Comparison of ENCODE assay signal across 23 mouse cellular contexts in genomic region chr4:32324111-32324510, GRCm38 (mm10).
DNase-seq lines count a peak whose midpoint lies in the region; ATAC-seq and TF ChIP-seq lines count a peak whose summit lies in the region.
"Had no signal": no experiment of that assay in that cellular context is flagged by ENCODE, and none has a peak within 500 bp of the region (broad histone marks: within the 10 kb centered on the region; RNA-seq: fewer than 3 reads in every experiment).

No protein-coding gene starts in this region.

- H3K9me3 ChIP-seq in kidney, embryonic 16.5 days (ENCODE audit: low read length) = peaks cover 4% of the 10 kb centered on the region
- no peaks in the 10 kb centered on the region for H3K9me3 ChIP-seq in liver, postnatal 0 days (ENCODE audit: low read length)
- H3K9me3 ChIP-seq in liver, embryonic 12.5 days (replicated peaks) = no peaks in the 10 kb centered on the region
- H3K9me3 ChIP-seq in limb, embryonic 10.5 days (replicated peaks) = no peaks in the 10 kb centered on the region
- H3K9me3 ChIP-seq: embryonic facial prominence, embryonic 15.5 days had no signal

- 0 out of 2 replicates have a peak, but pooled peaks have one; percentile 27 for ATAC-seq in kidney, embryonic 16.5 days (ENCODE audit: low FRiP score, low TSS enrichment)
- no peak for ATAC-seq in liver, postnatal 0 days
- ATAC-seq in liver, embryonic 12.5 days = no peak
- ATAC-seq: forebrain, embryonic 14.5 days; forebrain, embryonic 16.5 days had no signal

- peak; percentile 68 for DNase-seq in heart, adult 11 months
- DNase-seq in heart, postnatal 25 days (ENCODE audit: low spot score) = no peak
- no peak for DNase-seq in kidney, adult 9 months
- DNase-seq in liver, postnatal 0 days = peak; percentile 8
- DNase-seq in limb, embryonic 10.5 days (ENCODE audit: low spot score) = peak; percentile 24
- DNase-seq in gastrocnemius, postnatal 14 days = no peak
- DNase-seq: adrenal gland, adult 2 months; adrenal gland, postnatal 10 days; adrenal gland, postnatal 25 days; cerebellum, adult 11 months; cerebellum, adult 18-20 months; cerebellum, adult 8-10 months; cerebellum, adult 9-11 months; cerebellum, postnatal 14 days; cerebellum, postnatal 36 days; embryo, embryonic 11 days had no signal

- no peak for TF ChIP-seq EP300 in liver, postnatal 0 days (IDR thresholded peaks at IDR 0.05; ENCODE audit: low read depth)

- intact Hi-C loops in heart, postnatal 25 days (cut with DNase I) = no loop called here
- intact Hi-C loops in gastrocnemius, postnatal 14 days (cut with DNase I; ENCODE audit: low total_unique reads) = no loop called here

- no peaks in the 10 kb centered on the region for H3K4me1 ChIP-seq in kidney, embryonic 16.5 days (ENCODE audit: insufficient read depth, low read length)
- H3K4me1 ChIP-seq in liver, postnatal 0 days (ENCODE audit: insufficient read depth) = peaks cover 4% of the 10 kb centered on the region; the same call in 1 of the 2 replicates
- 0 out of 2 replicates have a peak, but pooled peaks cover 5% of the 10 kb centered on the region for H3K4me1 ChIP-seq in liver, embryonic 12.5 days
- peaks cover 26% of the 10 kb centered on the region for H3K4me1 ChIP-seq in limb, embryonic 10.5 days

- no peaks in the 10 kb centered on the region for H3K27me3 ChIP-seq in kidney, embryonic 16.5 days (ENCODE audit: insufficient read depth, low read length)
- no peaks in the 10 kb centered on the region for H3K27me3 ChIP-seq in liver, postnatal 0 days (ENCODE audit: insufficient read depth, low read length)
- H3K27me3 ChIP-seq in liver, embryonic 12.5 days (replicated peaks) = no peaks in the 10 kb centered on the region
- no peaks in the 10 kb centered on the region for H3K27me3 ChIP-seq in limb, embryonic 10.5 days (ENCODE audit: low read depth, poor library complexity, severe bottlenecking)
- H3K27me3 ChIP-seq: embryonic facial prominence, embryonic 13.5 days; embryonic facial prominence, embryonic 15.5 days had no signal

- 0 out of 2 replicates have a peak, but pooled peaks cover 3% of the 10 kb centered on the region for H3K36me3 ChIP-seq in kidney, embryonic 16.5 days (ENCODE audit: insufficient read depth, low read length)
- no peaks in the 10 kb centered on the region for H3K36me3 ChIP-seq in liver, postnatal 0 days (replicated peaks; ENCODE audit: insufficient read depth, low read length)
- no peaks in the 10 kb centered on the region for H3K36me3 ChIP-seq in liver, embryonic 12.5 days
- peaks cover 46% of the 10 kb centered on the region for H3K36me3 ChIP-seq in limb, embryonic 10.5 days
- H3K36me3 ChIP-seq: embryonic facial prominence, embryonic 13.5 days; embryonic facial prominence, embryonic 15.5 days had no signal

- no peak overlapping the region for H3K27ac ChIP-seq in kidney, embryonic 16.5 days (ENCODE audit: low read length)
- H3K27ac ChIP-seq in liver, postnatal 0 days (ENCODE audit: low read depth) = no peak overlapping the region
- H3K27ac ChIP-seq in liver, embryonic 12.5 days = no peak overlapping the region
- H3K27ac ChIP-seq in limb, embryonic 10.5 days = no peak overlapping the region
- H3K27ac ChIP-seq: embryonic facial prominence, embryonic 13.5 days; embryonic facial prominence, embryonic 15.5 days had no signal

- TF ChIP-seq CTCF in liver, postnatal 0 days (IDR thresholded peaks at IDR 0.05; ENCODE audit: low read depth) = no peak

- no peak overlapping the region for H3K4me3 ChIP-seq in kidney, embryonic 16.5 days (ENCODE audit: low read length)
- no peak overlapping the region for H3K4me3 ChIP-seq in liver, postnatal 0 days (ENCODE audit: low read depth, low read length)
- no peak overlapping the region for H3K4me3 ChIP-seq in liver, embryonic 12.5 days
- no peak overlapping the region for H3K4me3 ChIP-seq in limb, embryonic 10.5 days
- H3K4me3 ChIP-seq: embryonic facial prominence, embryonic 13.5 days; embryonic facial prominence, embryonic 15.5 days; erythroblast, embryonic 14.5 days had no signal

- H3K4me2 ChIP-seq in kidney, embryonic 16.5 days (replicated peaks; ENCODE audit: low read depth, low read length) = no peak overlapping the region
- no peak overlapping the region for H3K4me2 ChIP-seq in liver, postnatal 0 days (ENCODE audit: low read depth, low read length)
- H3K4me2 ChIP-seq in liver, embryonic 12.5 days = no peak overlapping the region
- H3K4me2 ChIP-seq: embryonic facial prominence, embryonic 13.5 days; embryonic facial prominence, embryonic 15.5 days had no signal

- WGBS in kidney, embryonic 16.5 days = 95% methylated on average over 6 of the region's 6 CpGs
- 86% methylated on average over 6 of the region's 6 CpGs for WGBS in liver, postnatal 0 days (ENCODE audit: insufficient replicate concordance)
- 79% methylated on average over 6 of the region's 6 CpGs for WGBS in liver, embryonic 12.5 days (ENCODE audit: insufficient replicate concordance)
- WGBS in limb, embryonic 10.5 days = 96% methylated on average over 6 of the region's 6 CpGs

- H3K9ac ChIP-seq in kidney, embryonic 16.5 days (replicated peaks; ENCODE audit: low read length) = no peak overlapping the region
- H3K9ac ChIP-seq in liver, postnatal 0 days (replicated peaks) = no peak overlapping the region
- H3K9ac ChIP-seq in liver, embryonic 12.5 days = no peak overlapping the region
- H3K9ac ChIP-seq: embryonic facial prominence, embryonic 13.5 days; embryonic facial prominence, embryonic 15.5 days had no signal

Comparison
In these comparisons a context has a peak if more than half of its experiments do, and no peak if none do; other contexts are left out.
1. DNase-seq: peak in heart, adult 11 months (single experiment), liver, postnatal 0 days (single experiment) and limb, embryonic 10.5 days (single experiment); none in heart, postnatal 25 days (single experiment), kidney, adult 9 months (single experiment) and gastrocnemius, postnatal 14 days (single experiment).